In the genomic region with DNA sequence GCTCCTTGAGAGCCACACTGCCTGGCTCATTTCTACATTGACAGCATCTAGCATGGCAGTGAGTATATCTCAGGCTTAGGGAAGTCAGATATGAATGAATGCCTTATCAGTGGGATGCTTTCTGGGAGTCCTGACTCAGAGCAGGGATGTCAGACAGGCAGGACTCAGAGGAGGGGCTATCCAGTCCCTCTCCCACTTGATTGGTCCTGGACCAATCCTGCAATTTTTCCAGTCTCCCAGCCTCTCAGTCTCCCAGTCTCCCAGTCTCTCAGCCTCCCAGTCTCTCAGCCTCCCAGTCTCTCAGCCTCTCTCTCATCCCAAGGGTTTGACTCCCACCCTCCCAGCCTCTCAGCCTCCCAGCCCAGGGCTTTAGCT, we compare ENCODE assay signal across 13 mouse cellular contexts.
DNase-seq lines count a peak whose midpoint lies in the region; ATAC-seq lines count a peak whose summit lies in the region.
"Had no signal": no experiment of that assay in that cellular context is flagged by ENCODE, and none has a peak within 500 bp of the region (broad histone marks: within the 10 kb centered on the region; RNA-seq: fewer than 3 reads in every experiment).

No protein-coding gene starts in this region.

- H3K9ac ChIP-seq in lung, embryonic 16.5 days (ENCODE audit: low read length) = no peak overlapping the region
- H3K9ac ChIP-seq in hindbrain, embryonic 15.5 days = no peak overlapping the region
- no peak overlapping the region for H3K9ac ChIP-seq in stomach, embryonic 16.5 days (ENCODE audit: low read length)
- H3K9ac ChIP-seq: embryonic facial prominence, embryonic 13.5 days; heart, embryonic 15.5 days; liver, embryonic 12.5 days had no signal

- DNase-seq in embryo, embryonic 10 days (ENCODE audit: low spot score) = peak; percentile 14
- no peak for DNase-seq in embryo, embryonic 10.5 days (ENCODE audit: low spot score)
- DNase-seq in lung, postnatal 36 days = no peak
- DNase-seq in right cerebral cortex, adult 2 months (ENCODE audit: low spot score in 2 of 2) = no peak
- no peak for DNase-seq in adipocyte (ENCODE audit: low spot score)
- DNase-seq: cerebellum, adult 2 months; kidney, adult 9 months had no signal

- no peak overlapping the region for H3K4me3 ChIP-seq in lung, embryonic 16.5 days (ENCODE audit: low read length)
- no peak overlapping the region for H3K4me3 ChIP-seq in hindbrain, embryonic 15.5 days
- no peak overlapping the region for H3K4me3 ChIP-seq in stomach, embryonic 16.5 days (replicated peaks; ENCODE audit: low read length)
- H3K4me3 ChIP-seq: embryonic facial prominence, embryonic 13.5 days; heart, embryonic 15.5 days; liver, embryonic 12.5 days had no signal

- no peaks in the 10 kb centered on the region for H3K9me3 ChIP-seq in lung, embryonic 16.5 days (ENCODE audit: control insufficient read depth, low read length)
- H3K9me3 ChIP-seq in hindbrain, embryonic 15.5 days = no peaks in the 10 kb centered on the region
- no peaks in the 10 kb centered on the region for H3K9me3 ChIP-seq in stomach, embryonic 16.5 days (replicated peaks; ENCODE audit: control insufficient read depth, low read length)
- H3K9me3 ChIP-seq: embryonic facial prominence, embryonic 13.5 days; heart, embryonic 15.5 days; liver, embryonic 12.5 days had no signal

- H3K27ac ChIP-seq in lung, embryonic 16.5 days (ENCODE audit: low read length) = peak overlapping the region; percentile 87; the same call in 1 of the 2 replicates
- H3K27ac ChIP-seq in hindbrain, embryonic 15.5 days (replicated peaks) = 0 out of 2 replicates have a peak overlapping the region, but pooled peaks have one; percentile 5
- peak overlapping the region; percentile 84; the same call in 1 of the 2 replicates for H3K27ac ChIP-seq in stomach, embryonic 16.5 days (ENCODE audit: low read length)
- H3K27ac ChIP-seq: heart, embryonic 15.5 days; liver, embryonic 12.5 days had no signal

- no peaks in the 10 kb centered on the region for H3K27me3 ChIP-seq in lung, embryonic 16.5 days (ENCODE audit: control insufficient read depth, insufficient read depth, low read depth, low read length)
- no peaks in the 10 kb centered on the region for H3K27me3 ChIP-seq in hindbrain, embryonic 15.5 days
- no peaks in the 10 kb centered on the region for H3K27me3 ChIP-seq in stomach, embryonic 16.5 days (ENCODE audit: control insufficient read depth, insufficient read depth, low read length)
- H3K27me3 ChIP-seq: liver, embryonic 12.5 days had no signal

- ATAC-seq in lung, embryonic 16.5 days (ENCODE audit: low read depth) = no peak; the same call in 1 of the 2 replicates
- peak; percentile 7; the same call in 1 of the 2 replicates for ATAC-seq in hindbrain, embryonic 15.5 days (ENCODE audit: low FRiP score, low read depth)
- peak; percentile 51 for ATAC-seq in stomach, embryonic 16.5 days (ENCODE audit: insufficient read depth, low FRiP score)
- ATAC-seq: liver, embryonic 12.5 days had no signal

- no peak overlapping the region for H3K4me2 ChIP-seq in lung, embryonic 16.5 days (ENCODE audit: low read depth, low read length)
- no peak overlapping the region for H3K4me2 ChIP-seq in hindbrain, embryonic 15.5 days
- no peak overlapping the region; the same call in 1 of the 2 replicates for H3K4me2 ChIP-seq in stomach, embryonic 16.5 days (ENCODE audit: low read depth, low read length)
- H3K4me2 ChIP-seq: heart, embryonic 15.5 days; liver, embryonic 12.5 days had no signal

- H3K36me3 ChIP-seq in lung, embryonic 16.5 days (ENCODE audit: control insufficient read depth, insufficient read depth, low read length) = no peaks in the 10 kb centered on the region
- H3K36me3 ChIP-seq in hindbrain, embryonic 15.5 days = no peaks in the 10 kb centered on the region
- no peaks in the 10 kb centered on the region for H3K36me3 ChIP-seq in stomach, embryonic 16.5 days (ENCODE audit: control insufficient read depth, insufficient read depth, low read length)
- H3K36me3 ChIP-seq: embryonic facial prominence, embryonic 13.5 days; heart, embryonic 15.5 days; liver, embryonic 12.5 days had no signal

- H3K4me1 ChIP-seq in lung, embryonic 16.5 days (replicated peaks; ENCODE audit: control insufficient read depth, insufficient read depth, low read length) = peaks cover 6% of the 10 kb centered on the region; the same call in 1 of the 2 replicates
- peaks cover 27% of the 10 kb centered on the region for H3K4me1 ChIP-seq in hindbrain, embryonic 15.5 days (replicated peaks)
- H3K4me1 ChIP-seq in stomach, embryonic 16.5 days (ENCODE audit: control insufficient read depth, insufficient read depth, low read length) = peaks cover 8% of the 10 kb centered on the region; the same call in 1 of the 2 replicates
- H3K4me1 ChIP-seq: liver, embryonic 12.5 days had no signal

Comparison
In these comparisons a context has a peak if more than half of its experiments do, and no peak if none do; other contexts are left out.
1. H3K27ac ChIP-seq: peak in every context shown above with its lines; median percentile 87 in lung, embryonic 16.5 days; 84 in stomach, embryonic 16.5 days; 5 in hindbrain, embryonic 15.5 days.